Mouse (Mus musculus) CH12.LX (cell line): ENCODE results near the gene Tyms. TPM values are rescaled to one million over a fixed set of nuclear protein-coding genes. Genes with fewer than 3 reads are reported as not detected.
"Not testable (repeated sequence)": the region's sequence is repeated elsewhere in the genome, so short reads cannot be mapped to it uniquely, and the experiment has no call there.

Source experiments
- DNase-seq: peaks from one replicate; pipeline ENCODE4 v3.0.0-alpha.2; 2013; ENCODE audit errors: extremely low read depth
- H3K27ac ChIP-seq: 2 replicates; pipeline ENCODE4 v1.5.1; 2012; ENCODE audit warnings: low read depth, mild to moderate bottlenecking, control low read depth, moderate library complexity; ENCODE audit not compliant: insufficient read depth
- H3K27me3 ChIP-seq: replicated peaks from 2 replicates; pipeline ENCODE3; 2012; ENCODE audit warnings: inconsistent platforms
- H3K36me3 ChIP-seq, 2 experiments: replicated peaks in 1 of 2; 2 replicates each; pipeline versions ENCODE3 to v1.6.1; 2012; ENCODE audit warnings: inconsistent platforms in 1 of 2, low read length in 1 of 2, mild to moderate bottlenecking in 1 of 2, mixed read lengths in 1 of 2, moderate library complexity in 1 of 2; ENCODE audit not compliant: control insufficient read depth in 1 of 2, insufficient read depth in 1 of 2
- H3K4me1 ChIP-seq, 2 experiments: 2 replicates each; pipeline ENCODE4 v1.6.1; 2012; ENCODE audit warnings: inconsistent platforms in 1 of 2, moderate library complexity in 1 of 2; ENCODE audit not compliant: insufficient read depth in 2 of 2, control insufficient read depth in 1 of 2
- H3K4me2 ChIP-seq: 2 replicates; pipeline ENCODE4 v1.6.1; 2012; ENCODE audit warnings: low read depth, mild to moderate bottlenecking, control low read depth; ENCODE audit not compliant: poor library complexity, insufficient read depth, severe bottlenecking
- H3K4me3 ChIP-seq, 3 experiments: fragments of 150-350 bp in 1 of 3; sonication (generic) in 1 of 3; replicated peaks in 1 of 3; 2 replicates each; pipeline versions ENCODE3 to v1.5.1; 2011 to 2012; ENCODE audit warnings: low read depth in 2 of 3, low read length in 2 of 3, mild to moderate bottlenecking in 2 of 3, moderate library complexity in 2 of 3, control low read depth in 1 of 3, improper control_type of control experiment in 1 of 3, inconsistent platforms in 1 of 3, mixed read lengths in 1 of 3; ENCODE audit not compliant: poor library complexity in 1 of 3
- H3K79me2 ChIP-seq: replicated peaks from 2 replicates; pipeline ENCODE4 v1.6.1; 2012; ENCODE audit warnings: mild to moderate bottlenecking, moderate library complexity; ENCODE audit not compliant: control insufficient read depth, poor library complexity, insufficient read depth, severe bottlenecking; ENCODE audit errors: extremely low read depth
- H3K9ac ChIP-seq: 2 replicates; pipeline ENCODE4 v1.6.1; 2012; ENCODE audit warnings: low read depth, mild to moderate bottlenecking, control low read depth, moderate library complexity; ENCODE audit not compliant: insufficient read depth
- H3K9me3 ChIP-seq: replicated peaks from 2 replicates; pipeline ENCODE3; 2012; ENCODE audit warnings: low read length, inconsistent platforms, mixed read lengths
- BHLHE40 ChIP-seq: IDR thresholded peaks from 2 replicates; pipeline ENCODE4 v1.6.1; 2011; ENCODE audit warnings: mild to moderate bottlenecking, low read depth, low read length, improper control_type of control experiment
- EP300 ChIP-seq: IDR thresholded peaks from 2 replicates; pipeline ENCODE4 v1.6.1; 2011; ENCODE audit warnings: low read length, improper control_type of control experiment
- KAT2A ChIP-seq: IDR thresholded peaks from 2 replicates; pipeline ENCODE4 v1.6.1; 2012; ENCODE audit warnings: low read length, improper control_type of control experiment, inconsistent platforms; ENCODE audit not compliant: insufficient replicate concordance
- MXI1 ChIP-seq: IDR thresholded peaks from 2 replicates; pipeline ENCODE4 v1.6.1; 2011; ENCODE audit warnings: mild to moderate bottlenecking, low read depth, low read length, improper control_type of control experiment
- MYC ChIP-seq: IDR thresholded peaks from 2 replicates; pipeline ENCODE4 v1.6.1; 2011; ENCODE audit warnings: low read depth, mild to moderate bottlenecking, improper control_type of control experiment, low read length
- NRF1 ChIP-seq: IDR thresholded peaks from 2 replicates; pipeline ENCODE4 v1.6.1; 2014; ENCODE audit warnings: low read depth, mild to moderate bottlenecking, inconsistent platforms, low read length, improper control_type of control experiment, moderate library complexity
- RCOR1 ChIP-seq: conservative IDR thresholded peaks from 2 replicates; pipeline ENCODE4 v1.6.1; 2012; ENCODE audit warnings: low read depth, mild to moderate bottlenecking, inconsistent platforms, low read length, improper control_type of control experiment
- SIN3A ChIP-seq: IDR thresholded peaks from 2 replicates; pipeline ENCODE4 v1.6.1; 2012; ENCODE audit warnings: low read length, improper control_type of control experiment, inconsistent platforms
- SMC3 ChIP-seq: IDR thresholded peaks from 2 replicates; pipeline ENCODE4 v1.6.1; 2011; ENCODE audit warnings: low read depth, low read length, improper control_type of control experiment
- TBP ChIP-seq: conservative IDR thresholded peaks from 2 replicates; pipeline ENCODE4 v1.6.1; 2011; ENCODE audit warnings: low read depth, low read length, improper control_type of control experiment
- ZC3H11A ChIP-seq: IDR thresholded peaks from 2 replicates; pipeline ENCODE4 v1.6.1; 2012; ENCODE audit warnings: low read depth, mild to moderate bottlenecking, inconsistent platforms, low read length, improper control_type of control experiment
- ZNF384 ChIP-seq: IDR thresholded peaks from 2 replicates; pipeline ENCODE4 v1.6.1; 2012; ENCODE audit warnings: low read depth, low read length, improper control_type of control experiment, inconsistent platforms
- dilution Hi-C: fragments of 300-500 bp; cut with MboI; formaldehyde crosslinking; loops from 2 replicates; pipeline ENCODE4 v1.14.3; 2020; ENCODE audit warnings: low sequenced_read_pairs; ENCODE audit not compliant: extremely low pct_unique_long_range_greater_than_20kb, extremely low pct_ligation_motif_present
- in situ Hi-C: fragments of 300-500 bp; cut with MboI; formaldehyde crosslinking; loops from 3 replicates; pipeline ENCODE4 v1.14.3; 2019; ENCODE audit warnings: low sequenced_read_pairs, low pct_ligation_motif_present, low pct_unique_long_range_greater_than_20kb, mixed read lengths
- polyA plus RNA-seq: library from polyadenylated mRNA; unstranded; fragments of >175 nt; gene quantifications from 2 replicates; pipeline ENCODE4 v1.2.1, GENCODE M21; 2012; ENCODE audit warnings: low read depth; ENCODE audit not compliant: insufficient read length
- total RNA-seq, 2 experiments: library from RNA; depleted of rRNA; stranded (reverse); fragments of 300-350 nt in 1 of 2; fragments of >200 nt in 1 of 2; gene quantifications; 2 replicates each; pipeline ENCODE4 v1.2.3; 2012 to 2014

Tyms gene
- total and polyA plus RNA-seq, 3 experiments: 153 to 260 (median 193) TPM

GRCm38 (mm10) chr5:30072377-30072776, 1.0 kb downstream of the Tyms start:
- Histone ChIP-seq H3K36me3 (peaks cover 30 to 45% of the 10 kb centered on the region in 2 experiments), H3K4me1 (peaks cover 0 to 31% of the 10 kb centered on the region in 2 experiments; a peak in 2 of 4 replicates), H3K27me3 (no peaks in the 10 kb centered on the region), H3K9ac (peak overlapping the region; percentile 75), H3K9me3 (no peaks in the 10 kb centered on the region), H3K79me2 (peaks cover 43% of the 10 kb centered on the region), H3K4me3 (peak overlapping the region; percentile 61 to 81 (median 71)), H3K27ac (peak overlapping the region; percentile 40; the same call in 1 of the 2 replicates), H3K4me2 (peak overlapping the region; percentile 91)
- TF ChIP-seq KAT2A: no peak
- TF ChIP-seq ZNF384: peak; percentile 37; the same call in 1 of the 2 replicates
- dilution Hi-C loops: no loop called here
- no peak for DNase-seq
- in situ Hi-C loops: no loop called here

- DNase-seq: peak; percentile 54
- H3K9me3 ChIP-seq: no peaks in the 10 kb centered on the region
- TF ChIP-seq MYC (0 out of 2 replicates have a peak, but pooled peaks have one; percentile 30), EP300 (no peak), SIN3A (peak; percentile 20; the same call in 1 of the 2 replicates), KAT2A (no peak), MXI1 (peak; percentile 62; the same call in 1 of the 2 replicates)
- peaks cover 0 to 31% of the 10 kb centered on the region in 2 experiments; a peak in 2 of 4 replicates for H3K4me1 ChIP-seq
- peak overlapping the region; percentile 44; the same call in 1 of the 2 replicates for H3K27ac ChIP-seq
- H3K9ac ChIP-seq: peak overlapping the region; percentile 75
- H3K4me2 ChIP-seq: peak overlapping the region; percentile 91
- in situ Hi-C loops: no loop called here
- H3K4me3 ChIP-seq: peak overlapping the region; percentile 61 to 81 (median 71)
- H3K79me2 ChIP-seq: peaks cover 45% of the 10 kb centered on the region
- H3K27me3 ChIP-seq: no peaks in the 10 kb centered on the region
- H3K36me3 ChIP-seq: peaks cover 30 to 52% of the 10 kb centered on the region in 2 experiments
- dilution Hi-C loops: no loop called here
Measured at GRCm38 (mm10) chr5:30071677-30072076, 1.7 kb downstream of the Tyms start.

- H3K79me2 ChIP-seq: peaks cover 40% of the 10 kb centered on the region
- TF ChIP-seq BHLHE40 (no peak), ZC3H11A (no peak), TBP (no peak), NRF1 (no peak), ZNF384 (no peak), RCOR1 (no peak), SMC3 (no peak)
- no peak overlapping the region for H3K27ac ChIP-seq
- peaks cover 49 to 89% of the 10 kb centered on the region in 2 experiments for H3K36me3 ChIP-seq
- no peaks in the 10 kb centered on the region for H3K9me3 ChIP-seq
- DNase-seq: no peak
- in situ Hi-C loops (no loop called here), dilution Hi-C loops (no loop called here)
- no peak overlapping the region for H3K4me2 ChIP-seq
- no peak overlapping the region for H3K9ac ChIP-seq
- H3K4me1 ChIP-seq: peaks cover 0 to 25% of the 10 kb centered on the region in 2 experiments; a peak in 2 of 4 replicates
- no peak overlapping the region for H3K4me3 ChIP-seq
- no peaks in the 10 kb centered on the region for H3K27me3 ChIP-seq
Measured at GRCm38 (mm10) chr5:30067726-30068125, 5.7 kb downstream of the Tyms start.

- not testable (repeated sequence) for H3K9ac ChIP-seq, H3K4me1 ChIP-seq
- H3K36me3 ChIP-seq: peaks cover 40 to 51% of the 10 kb centered on the region in 2 experiments
Measured at GRCm38 (mm10) chr5:30059607-30060006, 13.8 kb downstream of the Tyms start.

More at GRCm38 (mm10) chr5:30059607-30060006, 13.8 kb downstream of the Tyms start:
- H3K79me2 ChIP-seq, H3K4me2 ChIP-seq, DNase-seq, H3K27me3 ChIP-seq, H3K27ac ChIP-seq, dilution Hi-C loops, H3K9me3 ChIP-seq, H3K4me3 ChIP-seq, in situ Hi-C loops: not testable (repeated sequence)
